Mouse (Mus musculus) cerebellum, adult 11 months (tissue): ENCODE results near the gene Snx29.

Source experiments
- DNase-seq: peaks from one replicate; pipeline ENCODE4 v3.0.0; 2022

Gene Snx29

GRCm38 (mm10) chr16:11694386-11694785 is 371.7 kb downstream of the Snx29 start:
- DNase-seq, result no peak

- no peak for DNase-seq
Measured at GRCm38 (mm10) chr16:11696767-11697166, 374.1 kb downstream of the Snx29 start.

- peak; percentile 39 for DNase-seq
Measured at GRCm38 (mm10) chr16:11697710-11698357, 375.1 kb downstream of the Snx29 start.

- no peak for DNase-seq
Measured at GRCm38 (mm10) chr16:11701579-11701978, 378.9 kb downstream of the Snx29 start.

GRCm38 (mm10) chr16:11704096-11704495 is 381.4 kb downstream of the Snx29 start:
- DNase-seq, result no peak

- peak; percentile 61 for DNase-seq
Measured at GRCm38 (mm10) chr16:11705456-11705855, 382.7 kb downstream of the Snx29 start.

GRCm38 (mm10) chr16:11708097-11708496 is 385.4 kb downstream of the Snx29 start:
- DNase-seq, result no peak

GRCm38 (mm10) chr16:11709382-11709781 is 386.7 kb downstream of the Snx29 start:
- no peak for DNase-seq

- DNase-seq, result no peak
Measured at GRCm38 (mm10) chr16:11709999-11710667, 387.4 kb downstream of the Snx29 start.

- no peak for DNase-seq
Measured at GRCm38 (mm10) chr16:11713265-11713865, 390.7 kb downstream of the Snx29 start.

GRCm38 (mm10) chr16:11716932-11717331 is 394.2 kb downstream of the Snx29 start:
- no peak for DNase-seq

- no peak for DNase-seq
Measured at GRCm38 (mm10) chr16:11725901-11726300, 403.2 kb downstream of the Snx29 start.

GRCm38 (mm10) chr16:11727331-11727730 is 404.6 kb downstream of the Snx29 start:
- no peak for DNase-seq

GRCm38 (mm10) chr16:11728131-11728530 is 405.4 kb downstream of the Snx29 start:
- DNase-seq, result no peak

- DNase-seq, result no peak
Measured at GRCm38 (mm10) chr16:11728627-11729026, 405.9 kb downstream of the Snx29 start.

GRCm38 (mm10) chr16:11729111-11729510 is 406.4 kb downstream of the Snx29 start:
- no peak for DNase-seq

GRCm38 (mm10) chr16:11729815-11730214 is 407.1 kb downstream of the Snx29 start:
- DNase-seq, result no peak

- DNase-seq, result no peak
Measured at GRCm38 (mm10) chr16:11731014-11731535, 408.4 kb downstream of the Snx29 start.

- DNase-seq, result no peak
Measured at GRCm38 (mm10) chr16:11738341-11738740, 415.6 kb downstream of the Snx29 start.

- no peak for DNase-seq
Measured at GRCm38 (mm10) chr16:11741951-11742350, 419.2 kb downstream of the Snx29 start.

- DNase-seq, result no peak
Measured at GRCm38 (mm10) chr16:11742351-11742750, 419.6 kb downstream of the Snx29 start.

GRCm38 (mm10) chr16:11743013-11743412 is 420.3 kb downstream of the Snx29 start:
- DNase-seq, result no peak

- no peak for DNase-seq
Measured at GRCm38 (mm10) chr16:11743724-11744123, 421.0 kb downstream of the Snx29 start.

- no peak for DNase-seq
Measured at GRCm38 (mm10) chr16:11746036-11746435, 423.3 kb downstream of the Snx29 start.
